Mouse (Mus musculus) bone marrow macrophage, adult 2 months (primary cell): Measurements from ENCODE around the gene Sh3rf3. TPM values are rescaled to one million over a fixed set of nuclear protein-coding genes. Genes with fewer than 3 reads are reported as not detected.

ENCODE experiments used
- H3K27ac ChIP-seq: 2 replicates; pipeline ENCODE4 v1.5.1; 2012; ENCODE audit warnings: low read depth, low read length; ENCODE audit not compliant: insufficient read depth
- H3K4me1 ChIP-seq: 2 replicates; pipeline ENCODE4 v1.6.1; 2012; ENCODE audit warnings: low read length; ENCODE audit not compliant: control insufficient read depth, insufficient read depth
- H3K4me3 ChIP-seq: 2 replicates; pipeline ENCODE4 v1.5.1; 2012; ENCODE audit warnings: mild to moderate bottlenecking, low read length, moderate library complexity; ENCODE audit not compliant: insufficient read depth
- CTCF ChIP-seq: IDR thresholded peaks from 2 replicates; pipeline ENCODE4 v1.5.1; 2012; ENCODE audit warnings: low read depth, mild to moderate bottlenecking, low read length, moderate library complexity
- POLR2A ChIP-seq: IDR thresholded peaks from 2 replicates; pipeline ENCODE4 v1.6.1; 2012; ENCODE audit warnings: mild to moderate bottlenecking, low read depth, low read length, borderline replicate concordance
- polyA plus RNA-seq: library from polyadenylated mRNA; stranded (reverse); fragments of >200 nt; gene quantifications from 2 replicates; pipeline ENCODE4 v1.2.4, GENCODE M21; 2012; ENCODE audit not compliant: missing spikeins, insufficient read depth, insufficient read length

Sh3rf3 gene
- polyA plus RNA-seq, 1 experiment = not detected

GRCm38 (mm10) chr10:59050434-59050833 is 237.3 kb downstream of the Sh3rf3 start:
- no peaks in the 10 kb centered on the region for H3K4me1 ChIP-seq
- H3K27ac ChIP-seq = no peak overlapping the region
- no peak for TF ChIP-seq POLR2A
- TF ChIP-seq CTCF = no peak
- H3K4me3 ChIP-seq = no peak overlapping the region

- Histone ChIP-seq H3K4me1 (no peaks in the 10 kb centered on the region), H3K4me3 (no peak overlapping the region), H3K27ac (no peak overlapping the region)
- TF ChIP-seq POLR2A (no peak), CTCF (no peak)
These were observed 243.1 kb downstream of the Sh3rf3 start for GRCm38 (mm10) chr10:59056294-59056693.

- Histone ChIP-seq H3K27ac (no peak overlapping the region), H3K4me3 (no peak overlapping the region), H3K4me1 (no peaks in the 10 kb centered on the region)
- TF ChIP-seq POLR2A (no peak), CTCF (no peak)
These were observed 253.6 kb downstream of the Sh3rf3 start for GRCm38 (mm10) chr10:59066804-59067203.

GRCm38 (mm10) chr10:59072827-59073226 is 259.7 kb downstream of the Sh3rf3 start:
- H3K4me1 ChIP-seq = no peaks in the 10 kb centered on the region
- H3K27ac ChIP-seq = no peak overlapping the region
- TF ChIP-seq POLR2A (no peak), CTCF (no peak)
- H3K4me3 ChIP-seq = no peak overlapping the region

- Histone ChIP-seq H3K4me3 (no peak overlapping the region), H3K27ac (no peak overlapping the region), H3K4me1 (no peaks in the 10 kb centered on the region)
- TF ChIP-seq CTCF = no peak
- TF ChIP-seq POLR2A = no peak
These were observed 263.5 kb downstream of the Sh3rf3 start for GRCm38 (mm10) chr10:59076681-59077080.

GRCm38 (mm10) chr10:59077909-59078308 is 264.8 kb downstream of the Sh3rf3 start:
- TF ChIP-seq CTCF = no peak
- TF ChIP-seq POLR2A = no peak
- Histone ChIP-seq H3K27ac (no peak overlapping the region), H3K4me3 (no peak overlapping the region), H3K4me1 (no peaks in the 10 kb centered on the region)

GRCm38 (mm10) chr10:59085604-59086003 is 272.4 kb downstream of the Sh3rf3 start:
- no peaks in the 10 kb centered on the region for H3K4me1 ChIP-seq
- no peak overlapping the region for H3K27ac ChIP-seq
- TF ChIP-seq POLR2A (no peak), CTCF (no peak)
- no peak overlapping the region for H3K4me3 ChIP-seq

GRCm38 (mm10) chr10:59086578-59086977 is 273.4 kb downstream of the Sh3rf3 start:
- Histone ChIP-seq H3K4me3 (no peak overlapping the region), H3K27ac (no peak overlapping the region), H3K4me1 (no peaks in the 10 kb centered on the region)
- TF ChIP-seq POLR2A = no peak
- TF ChIP-seq CTCF = no peak

- Histone ChIP-seq H3K27ac (no peak overlapping the region), H3K4me3 (no peak overlapping the region), H3K4me1 (no peaks in the 10 kb centered on the region)
- no peak for TF ChIP-seq CTCF
- no peak for TF ChIP-seq POLR2A
These were observed 276.9 kb downstream of the Sh3rf3 start for GRCm38 (mm10) chr10:59089861-59090621.

GRCm38 (mm10) chr10:59090622-59090971 is 277.4 kb downstream of the Sh3rf3 start:
- no peaks in the 10 kb centered on the region for H3K4me1 ChIP-seq
- H3K27ac ChIP-seq = no peak overlapping the region
- no peak overlapping the region for H3K4me3 ChIP-seq
- TF ChIP-seq CTCF (no peak), POLR2A (no peak)

- H3K4me1 ChIP-seq = no peaks in the 10 kb centered on the region
- no peak overlapping the region for H3K4me3 ChIP-seq
- TF ChIP-seq CTCF (no peak), POLR2A (no peak)
- no peak overlapping the region for H3K27ac ChIP-seq
These were observed 278.4 kb downstream of the Sh3rf3 start for GRCm38 (mm10) chr10:59091556-59091955.
